Mouse (Mus musculus): ENCODE data around the gene Heatr1.

The Heatr1 gene

DNA sequence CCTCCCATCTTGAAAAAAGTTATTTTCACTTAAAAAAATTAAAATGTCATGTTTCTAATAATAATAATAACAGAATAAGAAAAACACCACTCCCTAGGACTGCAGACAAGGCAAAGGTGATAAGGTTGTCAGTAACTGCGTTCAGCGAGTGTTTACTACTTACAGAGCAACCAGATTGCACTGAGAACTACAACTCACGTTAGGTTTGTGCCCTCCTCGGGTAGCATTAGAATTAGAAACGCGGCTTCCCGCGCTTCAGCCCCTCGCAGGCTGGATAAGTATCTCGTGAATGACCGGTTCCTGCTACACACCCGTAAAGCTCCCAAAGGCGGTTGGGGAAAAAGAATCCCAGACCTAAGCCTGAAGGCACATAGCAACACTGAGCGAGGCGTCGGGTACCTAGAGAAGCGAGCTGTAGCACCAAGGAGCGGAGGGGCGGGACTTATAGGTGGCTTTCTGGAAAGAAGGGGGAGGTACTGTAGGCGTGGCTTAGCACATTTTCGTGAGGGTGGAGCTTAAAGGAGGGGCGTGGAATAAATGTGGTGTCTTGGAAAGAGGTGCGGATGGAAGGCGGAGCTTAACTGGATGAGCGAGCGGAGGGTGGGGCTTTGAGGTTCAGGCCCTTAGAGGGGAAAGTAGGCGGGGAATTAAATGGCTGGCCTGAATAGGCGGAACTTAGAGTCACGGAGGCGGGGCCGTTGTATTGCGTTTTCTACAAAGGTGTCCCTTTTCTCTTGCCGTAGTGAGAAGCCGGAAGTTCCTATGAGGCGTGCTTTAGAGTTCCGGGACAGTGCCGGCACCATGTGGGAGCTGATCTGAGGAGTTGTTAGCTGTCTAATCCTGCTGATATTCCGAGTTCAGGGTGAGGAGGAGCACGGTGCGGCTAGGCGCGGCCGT, at the start of gene Heatr1:
Gene Heatr1 (plus strand): TSS at position 419 of the 897 bp plus-strand sequence.
- peak; percentile 95 for DNase-seq

DNA sequence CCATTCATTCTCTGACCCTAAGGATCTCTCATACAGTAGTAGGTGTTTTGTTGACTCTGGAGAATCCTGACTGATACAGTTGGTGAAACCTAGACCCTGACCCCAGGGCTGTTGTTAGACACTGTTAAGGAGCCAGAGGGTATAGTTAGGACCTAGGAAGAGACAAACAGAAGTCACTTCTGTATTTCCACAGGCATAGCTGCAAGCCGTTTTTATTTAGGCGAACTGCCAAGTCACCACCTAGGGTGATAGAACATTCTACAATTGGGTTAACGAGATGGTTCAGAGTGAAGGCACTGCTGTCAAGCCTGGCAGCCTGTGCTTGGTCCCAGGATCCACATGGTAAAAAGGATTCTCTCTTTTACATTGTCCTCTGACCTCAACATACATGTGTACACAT, 48.0 kb upstream of the Heatr1 start:
- DNase-seq, result no peak

DNA sequence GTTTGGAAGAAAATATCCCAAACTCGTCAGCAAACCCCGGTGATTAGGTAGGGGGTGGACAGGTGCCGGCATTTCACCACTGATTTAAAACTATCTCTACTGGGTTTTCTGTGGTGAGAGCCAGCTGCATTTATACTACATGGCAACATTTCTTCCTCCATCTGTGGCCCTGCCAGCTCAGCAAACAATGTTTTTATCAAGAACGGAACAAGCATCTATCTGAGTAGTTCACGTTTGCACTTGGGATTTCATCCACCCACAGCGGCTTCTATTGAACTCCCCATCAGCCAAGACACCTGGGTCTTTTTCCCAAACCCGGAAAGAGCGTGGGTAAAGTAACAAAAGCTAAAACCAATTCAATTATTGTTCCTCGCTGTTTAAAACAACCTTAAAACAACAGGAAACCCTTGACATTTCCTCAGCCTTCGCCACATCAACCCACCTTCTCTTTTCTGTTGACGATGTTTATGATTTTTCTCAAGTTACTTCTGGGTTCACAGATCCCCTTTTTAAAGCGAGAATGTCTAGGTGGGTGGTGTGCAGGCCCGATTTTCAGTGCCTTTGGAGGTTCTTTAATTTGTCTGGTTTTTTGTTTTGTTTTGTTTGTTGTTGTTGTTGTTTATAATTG, 45.5 kb upstream of the Heatr1 start:
- DNase-seq, result no peak

GRCm38 (mm10) chr13:12356184-12356583, 38.6 kb upstream of the Heatr1 start:
- no peak for DNase-seq

- no peak for DNase-seq
These were observed 37.3 kb upstream of the Heatr1 start for GRCm38 (mm10) chr13:12357554-12357953.

GRCm38 (mm10) chr13:12361486-12361885, 33.3 kb upstream of the Heatr1 start:
- DNase-seq, result no peak

DNA sequence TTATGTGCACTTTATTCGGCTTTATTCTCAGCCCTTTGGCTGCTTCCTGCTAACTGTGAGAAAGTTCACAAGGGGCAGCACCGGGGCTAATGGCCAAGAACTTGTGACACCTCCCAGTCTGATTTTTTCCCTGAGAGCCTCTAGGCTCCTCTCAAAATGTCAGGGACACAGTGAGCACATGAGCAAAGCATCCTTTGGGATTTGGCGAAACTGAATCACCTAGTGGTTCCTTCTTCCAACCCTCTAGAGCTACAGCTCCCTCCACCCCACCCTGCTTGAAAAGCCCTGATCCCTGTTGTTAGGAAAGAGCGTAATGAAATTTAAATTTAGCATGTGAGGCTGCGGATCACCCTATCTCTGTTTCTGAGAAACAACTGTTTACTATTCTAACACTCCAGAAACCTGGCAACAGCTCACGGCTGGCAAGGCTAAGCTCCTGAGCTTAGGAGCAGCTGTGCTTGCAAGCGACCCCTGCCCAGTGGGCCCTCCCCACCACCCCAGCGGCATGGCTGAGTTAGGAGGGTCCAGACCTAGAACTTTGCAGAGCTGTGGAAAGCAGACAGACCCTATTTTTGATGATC, 25.7 kb upstream of the Heatr1 start:
- no peak for DNase-seq

- no peak for DNase-seq
These were observed 24.9 kb upstream of the Heatr1 start for GRCm38 (mm10) chr13:12369930-12370329.

GRCm38 (mm10) chr13:12372755-12373154, 22.1 kb upstream of the Heatr1 start:
- no peak for DNase-seq

GRCm38 (mm10) chr13:12376778-12377177, 18.0 kb upstream of the Heatr1 start:
- no peak for DNase-seq

GRCm38 (mm10) chr13:12384796-12385195, 10.0 kb upstream of the Heatr1 start:
- no peak for DNase-seq

DNA sequence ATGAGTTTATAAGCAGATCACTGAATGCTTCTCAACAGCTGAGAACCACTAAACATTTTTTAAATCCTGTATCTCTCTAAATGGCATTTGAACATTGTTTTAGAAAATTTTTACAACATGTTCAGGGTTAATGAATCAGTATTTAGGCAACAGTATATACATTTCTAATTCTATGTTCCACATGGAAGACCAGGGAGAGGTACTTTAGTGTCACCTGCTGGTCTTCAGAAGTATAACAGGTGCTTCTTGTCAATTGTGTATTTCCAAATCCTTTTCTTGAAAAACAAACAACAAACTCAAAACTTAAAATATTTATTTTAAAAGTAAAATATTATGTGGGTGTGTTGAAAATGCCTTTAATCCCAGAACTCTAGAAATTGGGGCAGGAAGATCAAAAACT, 8.5 kb upstream of the Heatr1 start:
- no peak for DNase-seq

DNA sequence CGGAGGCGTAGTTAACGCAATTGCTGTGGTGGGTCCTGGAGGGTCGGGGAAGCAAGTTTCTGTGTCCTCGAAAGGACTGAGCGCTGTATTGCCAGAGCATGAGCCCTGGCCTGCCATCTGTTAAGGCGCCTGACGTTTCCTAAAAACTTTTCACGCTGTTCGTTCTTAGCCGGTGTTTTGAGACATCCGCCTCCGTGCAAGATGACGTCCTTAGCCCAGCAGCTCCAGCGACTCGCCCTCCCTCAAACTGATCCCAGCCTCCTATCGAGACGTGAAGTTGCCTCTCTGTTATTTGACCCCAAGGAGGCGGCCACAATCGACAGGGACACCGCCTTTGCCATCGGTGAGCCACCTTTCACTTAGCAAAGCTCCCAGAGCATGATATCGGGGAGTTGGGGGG, 744 bp downstream of the Heatr1 start:
- no peak for DNase-seq

GRCm38 (mm10) chr13:12408343-12409066, 13.7 kb downstream of the Heatr1 start:
- DNase-seq, result no peak

DNA sequence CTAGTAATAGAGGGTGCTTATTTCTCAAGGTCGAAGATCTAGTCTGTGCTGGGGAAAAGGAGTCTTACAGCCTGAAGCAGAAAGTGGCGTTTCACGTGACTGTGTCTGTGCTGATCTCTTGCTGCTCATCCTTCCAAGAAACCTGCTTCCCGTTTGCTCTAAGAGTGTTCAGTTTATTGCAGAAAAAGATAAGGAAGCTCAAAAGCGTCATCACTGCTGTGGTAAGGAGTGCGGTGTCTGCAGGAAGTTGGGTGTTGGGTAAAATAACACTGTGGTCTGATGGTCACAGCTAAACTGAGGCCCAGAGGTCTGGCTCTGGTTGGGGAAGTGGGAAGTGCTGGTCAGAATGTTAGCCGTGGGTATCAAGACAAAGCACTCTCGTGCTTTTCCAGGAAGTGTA, 17.2 kb downstream of the Heatr1 start:
- no peak for DNase-seq

DNA sequence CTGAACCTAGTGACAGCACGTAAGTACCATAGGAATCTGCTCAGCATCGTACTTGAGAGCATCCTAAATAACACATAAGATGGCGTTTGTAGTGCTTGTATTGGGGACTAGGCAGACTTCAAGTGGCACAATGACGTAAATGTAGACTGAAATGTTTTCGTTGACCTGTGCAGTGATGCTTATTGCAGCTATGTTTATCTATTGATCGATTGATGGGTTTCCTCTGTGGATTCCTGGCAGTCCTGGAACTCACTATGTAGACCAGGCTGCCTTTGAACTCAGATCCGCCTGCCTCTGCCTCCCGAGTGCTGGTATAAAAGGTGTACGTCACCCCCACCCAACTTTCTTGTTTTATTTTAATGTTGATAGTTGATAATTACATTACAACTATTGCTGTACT, 25.8 kb downstream of the Heatr1 start:
- DNase-seq, result no peak

DNA sequence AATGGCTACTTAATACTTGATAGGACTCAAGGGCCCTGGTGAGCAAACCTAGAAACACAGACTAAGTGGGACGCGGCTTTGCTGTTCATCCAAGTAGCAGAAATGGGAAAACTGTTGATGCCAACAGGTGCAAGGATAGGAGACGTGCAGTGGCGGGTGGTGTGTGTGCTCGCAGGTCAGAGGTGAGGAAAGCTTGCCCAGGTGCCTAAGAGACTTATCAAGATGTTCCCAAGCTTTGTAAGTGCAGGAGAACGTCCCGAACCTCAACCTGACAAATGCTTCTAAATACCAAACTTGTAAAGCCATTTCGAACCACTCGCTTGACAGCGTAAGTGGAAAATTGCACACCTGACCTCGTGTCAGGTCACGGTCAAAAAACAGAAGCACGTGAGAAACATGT, 33.7 kb downstream of the Heatr1 start:
- no peak for DNase-seq

DNA sequence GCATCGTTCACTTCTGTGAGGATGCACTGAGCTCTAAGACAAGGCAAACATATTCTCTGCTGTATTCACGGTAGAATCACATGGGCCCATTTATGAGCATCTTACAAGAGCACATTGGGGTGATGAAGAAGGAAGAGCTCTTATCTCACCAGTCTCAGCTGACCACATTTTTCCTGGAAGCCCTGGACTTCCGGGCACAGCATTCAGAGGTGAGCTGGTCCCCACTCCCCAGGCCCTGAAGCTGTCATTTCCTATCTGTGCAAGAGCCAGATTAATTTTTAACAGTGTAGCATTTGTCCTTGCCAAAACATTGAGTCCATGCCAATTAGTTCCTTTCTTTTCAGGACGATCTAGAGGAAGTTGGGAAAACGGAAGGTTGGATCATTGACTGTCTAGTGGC, 39.0 kb downstream of the Heatr1 start:
- DNase-seq, result no peak

- DNase-seq, result no peak
These were observed 44.8 kb downstream of the Heatr1 start for GRCm38 (mm10) chr13:12439586-12439985.

- no peak for DNase-seq
These were observed 46.0 kb downstream of the Heatr1 start for GRCm38 (mm10) chr13:12440813-12441212.

GRCm38 (mm10) chr13:12442008-12442587, 47.3 kb downstream of the Heatr1 start:
- no peak for DNase-seq

GRCm38 (mm10) chr13:12453150-12453549, 58.3 kb downstream of the Heatr1 start:
- peak; percentile 57 for DNase-seq

Data from cerebellum, adult 11-12 months (tissue).